Mouse (Mus musculus): ENCODE results near the gene Col23a1.
"Not testable (repeated sequence)": the region's sequence is repeated elsewhere in the genome, so short reads cannot be mapped to it uniquely, and the experiment has no call there.

Col23a1 gene

GRCm38 (mm10) chr11:51595459-51596083 lies 305.9 kb downstream of the Col23a1 start:
- no peak for DNase-seq

GRCm38 (mm10) chr11:51597553-51597952 lies 307.8 kb downstream of the Col23a1 start:
- no peak for DNase-seq

- DNase-seq = no peak
These were observed 312.5 kb downstream of the Col23a1 start for GRCm38 (mm10) chr11:51602253-51602652.

- peak; percentile 84 to 88 for DNase-seq
These were observed 316.1 kb downstream of the Col23a1 start for GRCm38 (mm10) chr11:51605602-51606446.

- DNase-seq = peak; percentile 97 to 98
These were observed 316.9 kb downstream of the Col23a1 start, which contains the start of gene Hnrnpab for GRCm38 (mm10) chr11:51606447-51607095. TSS of gene Hnrnpab (minus strand) at chr11:51606847.

GRCm38 (mm10) chr11:51607096-51607738 lies 317.5 kb downstream of the Col23a1 start:
- DNase-seq = no peak

GRCm38 (mm10) chr11:51609266-51609909 lies 319.7 kb downstream of the Col23a1 start:
- DNase-seq = no peak

- DNase-seq = not testable (repeated sequence)
These were observed 320.2 kb downstream of the Col23a1 start for GRCm38 (mm10) chr11:51609940-51610339.

- DNase-seq = no peak
These were observed 324.5 kb downstream of the Col23a1 start for GRCm38 (mm10) chr11:51614256-51614655.

GRCm38 (mm10) chr11:51615129-51615528 lies 325.4 kb downstream of the Col23a1 start:
- DNase-seq = no peak

- DNase-seq = peak; percentile 37 to 60
These were observed 325.9 kb downstream of the Col23a1 start for GRCm38 (mm10) chr11:51615601-51616000.

GRCm38 (mm10) chr11:51616113-51616512 lies 326.4 kb downstream of the Col23a1 start:
- DNase-seq = not testable (repeated sequence)

GRCm38 (mm10) chr11:51617693-51618092 lies 328.0 kb downstream of the Col23a1 start:
- DNase-seq = peak; percentile 59 to 82

- no peak for DNase-seq
These were observed 329.2 kb downstream of the Col23a1 start for GRCm38 (mm10) chr11:51618894-51619408.

GRCm38 (mm10) chr11:51619409-51620060 lies 329.8 kb downstream of the Col23a1 start, which contains the start of gene Nhp2:
TSS of gene Nhp2 (plus strand) at chr11:51619735.
- DNase-seq = peak; percentile 88 to 95

GRCm38 (mm10) chr11:51620084-51620483 lies 330.4 kb downstream of the Col23a1 start:
- no peak for DNase-seq

GRCm38 (mm10) chr11:51621776-51622175 lies 332.1 kb downstream of the Col23a1 start:
- no peak for DNase-seq

GRCm38 (mm10) chr11:51622971-51623491 lies 333.3 kb downstream of the Col23a1 start:
- DNase-seq = peak in 1 of 2 experiments; percentile 33

GRCm38 (mm10) chr11:51625187-51625820 lies 335.6 kb downstream of the Col23a1 start:
- no peak for DNase-seq

GRCm38 (mm10) chr11:51627425-51627824 lies 337.7 kb downstream of the Col23a1 start:
- DNase-seq = peak in 1 of 2 experiments; percentile 41

GRCm38 (mm10) chr11:51627907-51628306 lies 338.2 kb downstream of the Col23a1 start:
- no peak for DNase-seq
